ENCODE assay signal across 8 mouse cellular contexts in the genomic region with DNA sequence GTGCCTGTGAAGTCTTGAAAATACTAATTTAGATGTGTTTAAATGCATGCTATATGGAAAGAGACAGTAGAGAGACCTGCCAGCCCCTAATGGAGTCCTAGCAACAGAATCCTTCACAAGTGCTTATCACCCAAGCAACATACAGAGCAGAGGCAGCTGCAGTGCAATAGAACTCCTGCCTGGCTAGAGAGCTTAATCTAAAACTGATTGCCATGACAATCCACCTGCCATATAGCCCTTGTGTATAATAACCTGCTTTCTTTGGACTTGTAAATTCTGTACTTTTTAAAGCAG.
DNase-seq lines count a peak whose midpoint lies in the region; ATAC-seq lines count a peak whose summit lies in the region.

No protein-coding gene starts in this region.

- H3K9me3 ChIP-seq in heart, embryonic 13.5 days: no peaks in the 10 kb centered on the region
- H3K9me3 ChIP-seq in hindbrain, embryonic 12.5 days (replicated peaks): no peaks in the 10 kb centered on the region
- H3K9me3 ChIP-seq in midbrain, embryonic 10.5 days (replicated peaks): no peaks in the 10 kb centered on the region

- intact Hi-C loops in heart, postnatal 25 days (cut with DNase I): loop anchor here (5.0 kb wide), 2 partner anchors 42 to 72 kb away; no protein-coding TSS in a partner anchor

- H3K36me3 ChIP-seq in heart, embryonic 13.5 days: no peaks in the 10 kb centered on the region
- no peaks in the 10 kb centered on the region for H3K36me3 ChIP-seq in hindbrain, embryonic 12.5 days
- H3K36me3 ChIP-seq in midbrain, embryonic 10.5 days: no peaks in the 10 kb centered on the region

- H3K9ac ChIP-seq in heart, embryonic 13.5 days: peak overlapping the region; percentile 90
- H3K9ac ChIP-seq in hindbrain, embryonic 12.5 days: peak overlapping the region; percentile 90

- H3K27me3 ChIP-seq in heart, embryonic 13.5 days (replicated peaks): no peaks in the 10 kb centered on the region
- H3K27me3 ChIP-seq in hindbrain, embryonic 12.5 days: no peaks in the 10 kb centered on the region
- no peaks in the 10 kb centered on the region for H3K27me3 ChIP-seq in midbrain, embryonic 10.5 days (ENCODE audit: low read depth, poor library complexity, severe bottlenecking)

- DNase-seq in heart, postnatal 25 days (ENCODE audit: low spot score): no peak
- peak; percentile 55 for DNase-seq in MEL-GATA-1-ER (ENCODE audit: extremely low read depth, low read depth)
- DNase-seq in midbrain, embryonic 10.5 days (ENCODE audit: low spot score): no peak
- no peak for DNase-seq in gastrocnemius, adult 18-20 months (ENCODE audit: low spot score)
- no peak for DNase-seq in thymus, postnatal 4 days
- no peak for DNase-seq in ovary, postnatal 10 days (ENCODE audit: low spot score)

- ATAC-seq in heart, embryonic 13.5 days (ENCODE audit: extremely low read depth, insufficient number of reproducible peaks, low FRiP score, low TSS enrichment): peak; percentile 24; the same call in 1 of the 2 replicates
- peak; percentile 78 for ATAC-seq in hindbrain, embryonic 12.5 days (ENCODE audit: low FRiP score)

- peaks cover 36% of the 10 kb centered on the region for H3K4me1 ChIP-seq in heart, embryonic 13.5 days
- H3K4me1 ChIP-seq in hindbrain, embryonic 12.5 days: peaks cover 24% of the 10 kb centered on the region
- H3K4me1 ChIP-seq in midbrain, embryonic 10.5 days: peaks cover 31% of the 10 kb centered on the region

- peak overlapping the region; percentile 90 for H3K4me2 ChIP-seq in heart, embryonic 13.5 days
- H3K4me2 ChIP-seq in hindbrain, embryonic 12.5 days (replicated peaks): peak overlapping the region; percentile 78

- peak overlapping the region; percentile 51 for H3K27ac ChIP-seq in heart, embryonic 13.5 days (replicated peaks)
- H3K27ac ChIP-seq in hindbrain, embryonic 12.5 days: no peak overlapping the region; the same call in 1 of the 2 replicates
- H3K27ac ChIP-seq in midbrain, embryonic 10.5 days (replicated peaks): peak overlapping the region; percentile 94

- H3K4me3 ChIP-seq in heart, embryonic 13.5 days: peak overlapping the region; percentile 85
- H3K4me3 ChIP-seq in hindbrain, embryonic 12.5 days: peak overlapping the region; percentile 74
- H3K4me3 ChIP-seq in midbrain, embryonic 10.5 days: peak overlapping the region; percentile 78
